Mouse (Mus musculus): ENCODE measurements around the gene Rgs6.

- TF ChIP-seq POLR2A (IDR thresholded peaks at IDR 0.05; ENCODE audit: low read depth, low read length) (no peak), CTCF (IDR thresholded peaks at IDR 0.05; ENCODE audit: extremely low read depth, insufficient read depth, insufficient read length, insufficient replicate concordance) (no peak)
These were observed 555.5 kb downstream of the Rgs6 start for GRCm38 (mm10) chr12:83143574-83143973.

Data from spleen, adult 2 months (tissue).